15 mouse cellular contexts compared by ENCODE assay signal in genomic region chr12:21531766-21532165, GRCm38 (mm10).
"Had no signal": no experiment of that assay in that cellular context is flagged by ENCODE, and none has a peak within 500 bp of the region (broad histone marks: within the 10 kb centered on the region; RNA-seq: fewer than 3 reads in every experiment).

No protein-coding gene starts in this region.

- H3K9ac ChIP-seq: limb, embryonic 13.5 days; liver, embryonic 14.5 days; midbrain, embryonic 13.5 days; neural tube, embryonic 15.5 days had no signal

- ATAC-seq: lung, postnatal 0 days; midbrain, embryonic 13.5 days had no signal

- H3K4me2 ChIP-seq: limb, embryonic 13.5 days; midbrain, embryonic 13.5 days; neural tube, embryonic 15.5 days had no signal

- DNase-seq: kidney, postnatal 36 days; left cerebral cortex, postnatal 4 days; lung, adult 18-20 months; lung, postnatal 36 days; right cerebral cortex, adult 18-20 months; right cerebral cortex, postnatal 25 days; thymus, postnatal 36 days had no signal

- H3K27ac ChIP-seq: kidney, postnatal 0 days; layer of hippocampus, adult 2 months; limb, embryonic 13.5 days; liver, embryonic 14.5 days; midbrain, embryonic 13.5 days; neural tube, embryonic 15.5 days had no signal

- H3K4me1 ChIP-seq: limb, embryonic 13.5 days; midbrain, embryonic 13.5 days; neural tube, embryonic 15.5 days had no signal

- H3K4me3 ChIP-seq: layer of hippocampus, adult 2 months; limb, embryonic 13.5 days; midbrain, embryonic 13.5 days; myocyte; neural tube, embryonic 15.5 days had no signal

- H3K36me3 ChIP-seq: limb, embryonic 13.5 days; midbrain, embryonic 13.5 days; neural tube, embryonic 15.5 days had no signal

- H3K27me3 ChIP-seq: limb, embryonic 13.5 days; midbrain, embryonic 13.5 days; neural tube, embryonic 15.5 days had no signal

- H3K9me3 ChIP-seq: limb, embryonic 13.5 days; midbrain, embryonic 13.5 days; neural tube, embryonic 15.5 days had no signal
